Mouse (Mus musculus) bone marrow macrophage, adult 2 months (primary cell): ENCODE data around the gene Fkbp9. TPM values are rescaled to one million over a fixed set of nuclear protein-coding genes. Genes with fewer than 3 reads are reported as not detected.

Source experiments
- H3K27ac ChIP-seq: 2 replicates; pipeline ENCODE4 v1.5.1; 2012; ENCODE audit warnings: low read depth, low read length; ENCODE audit not compliant: insufficient read depth
- H3K4me1 ChIP-seq: 2 replicates; pipeline ENCODE4 v1.6.1; 2012; ENCODE audit warnings: low read length; ENCODE audit not compliant: control insufficient read depth, insufficient read depth
- H3K4me3 ChIP-seq: 2 replicates; pipeline ENCODE4 v1.5.1; 2012; ENCODE audit warnings: mild to moderate bottlenecking, low read length, moderate library complexity; ENCODE audit not compliant: insufficient read depth
- CTCF ChIP-seq: IDR thresholded peaks from 2 replicates; pipeline ENCODE4 v1.5.1; 2012; ENCODE audit warnings: low read depth, mild to moderate bottlenecking, low read length, moderate library complexity
- POLR2A ChIP-seq: IDR thresholded peaks from 2 replicates; pipeline ENCODE4 v1.6.1; 2012; ENCODE audit warnings: mild to moderate bottlenecking, low read depth, low read length, borderline replicate concordance
- polyA plus RNA-seq: library from polyadenylated mRNA; stranded (reverse); fragments of >200 nt; gene quantifications from 2 replicates; pipeline ENCODE4 v1.2.4, GENCODE M21; 2012; ENCODE audit not compliant: missing spikeins, insufficient read depth, insufficient read length

The Fkbp9 gene
- polyA plus RNA-seq, 1 experiment, result 6.8 TPM

- TF ChIP-seq POLR2A (no peak), CTCF (no peak)
- peaks cover 4% of the 10 kb centered on the region; the same call in 1 of the 2 replicates for H3K4me1 ChIP-seq
- no peak overlapping the region for H3K27ac ChIP-seq
Measured at GRCm38 (mm10) chr6:56868565-56868964, 36.7 kb downstream of the Fkbp9 start.

GRCm38 (mm10) chr6:56870027-56870426, 38.2 kb downstream of the Fkbp9 start:
- H3K4me1 ChIP-seq, result peaks cover 4% of the 10 kb centered on the region; the same call in 1 of the 2 replicates
- no peak overlapping the region for H3K4me3 ChIP-seq
- no peak for TF ChIP-seq CTCF
- TF ChIP-seq POLR2A, result no peak
- no peak overlapping the region for H3K27ac ChIP-seq

More at GRCm38 (mm10) chr6:56868565-56868964, 36.7 kb downstream of the Fkbp9 start:
- H3K4me3 ChIP-seq, result no peak overlapping the region

DNA sequence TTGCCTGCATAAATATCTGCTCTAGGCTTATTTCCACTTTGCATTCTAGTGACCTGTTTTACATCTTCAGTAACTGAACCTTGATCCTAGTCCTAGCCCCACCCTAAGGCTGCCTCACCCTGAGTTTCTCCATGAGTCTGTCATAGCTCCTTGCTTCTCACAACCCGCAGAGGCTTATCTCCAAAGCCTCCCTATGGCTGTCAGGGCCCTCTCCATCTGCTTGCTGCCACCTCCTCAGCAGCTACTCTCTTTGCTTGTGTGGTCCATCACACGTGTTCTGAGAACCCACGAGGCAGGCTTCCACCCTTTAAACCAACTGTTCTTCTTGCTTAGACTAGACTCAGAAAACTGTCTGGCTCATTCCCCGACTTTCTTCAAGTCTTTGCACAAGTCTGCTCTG, 45.0 kb downstream of the Fkbp9 start:
- peaks cover 3% of the 10 kb centered on the region; the same call in 1 of the 2 replicates for H3K4me1 ChIP-seq
- H3K4me3 ChIP-seq, result no peak overlapping the region
- no peak overlapping the region for H3K27ac ChIP-seq
- TF ChIP-seq POLR2A (no peak), CTCF (no peak)

DNA sequence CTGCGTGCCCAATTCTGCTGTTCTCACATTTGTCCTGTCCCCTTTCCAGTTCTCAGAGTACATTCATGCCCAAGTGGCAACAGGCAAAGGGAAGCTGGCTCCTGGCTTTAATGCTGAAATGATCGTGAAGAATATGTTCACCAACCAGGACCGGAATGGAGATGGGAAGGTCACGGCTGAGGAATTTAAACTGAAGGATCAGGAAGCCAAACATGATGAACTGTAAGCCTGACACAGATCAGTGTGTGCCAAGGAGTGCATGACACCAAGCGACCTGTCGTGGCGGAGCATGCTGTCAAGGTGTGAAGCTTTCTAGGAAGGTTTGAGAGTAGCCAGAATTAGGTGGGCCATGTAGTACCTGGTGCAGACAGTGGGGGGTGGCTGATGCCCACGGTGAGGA, 46.1 kb downstream of the Fkbp9 start:
- Histone ChIP-seq H3K4me1 (peaks cover 3% of the 10 kb centered on the region; the same call in 1 of the 2 replicates), H3K27ac (no peak overlapping the region)
- TF ChIP-seq CTCF (no peak), POLR2A (no peak)

GRCm38 (mm10) chr6:56879352-56879955, 47.6 kb downstream of the Fkbp9 start:
- peaks cover 3% of the 10 kb centered on the region; the same call in 1 of the 2 replicates for H3K4me1 ChIP-seq
- TF ChIP-seq CTCF, result no peak
- no peak for TF ChIP-seq POLR2A
- no peak overlapping the region for H3K4me3 ChIP-seq
- no peak overlapping the region for H3K27ac ChIP-seq

More for the DNA sequence above, 46.1 kb downstream of the Fkbp9 start:
- H3K4me3 ChIP-seq, result no peak overlapping the region

DNA sequence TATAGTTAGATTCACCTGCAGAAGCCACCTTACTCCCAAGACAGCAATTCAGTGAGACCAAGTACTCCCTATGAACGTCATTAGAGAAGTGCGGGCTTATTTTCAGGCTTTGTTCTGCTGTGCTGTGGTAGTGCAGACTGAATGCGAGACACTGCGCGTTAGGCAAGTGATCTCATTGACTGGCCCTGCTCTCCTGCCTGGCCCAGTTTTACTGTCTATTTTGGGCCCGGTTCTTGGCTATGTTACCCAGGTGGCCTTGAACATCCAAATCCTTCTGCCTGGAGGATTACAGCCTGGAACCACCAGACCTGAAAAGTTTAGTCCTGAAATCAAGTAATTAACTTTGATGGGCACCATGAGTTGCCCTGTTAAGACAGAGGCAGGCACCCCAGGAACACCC, 56.7 kb downstream of the Fkbp9 start:
- no peak overlapping the region for H3K4me3 ChIP-seq
- H3K27ac ChIP-seq, result no peak overlapping the region
- TF ChIP-seq POLR2A, result no peak
- TF ChIP-seq CTCF, result no peak
- no peaks in the 10 kb centered on the region for H3K4me1 ChIP-seq

DNA sequence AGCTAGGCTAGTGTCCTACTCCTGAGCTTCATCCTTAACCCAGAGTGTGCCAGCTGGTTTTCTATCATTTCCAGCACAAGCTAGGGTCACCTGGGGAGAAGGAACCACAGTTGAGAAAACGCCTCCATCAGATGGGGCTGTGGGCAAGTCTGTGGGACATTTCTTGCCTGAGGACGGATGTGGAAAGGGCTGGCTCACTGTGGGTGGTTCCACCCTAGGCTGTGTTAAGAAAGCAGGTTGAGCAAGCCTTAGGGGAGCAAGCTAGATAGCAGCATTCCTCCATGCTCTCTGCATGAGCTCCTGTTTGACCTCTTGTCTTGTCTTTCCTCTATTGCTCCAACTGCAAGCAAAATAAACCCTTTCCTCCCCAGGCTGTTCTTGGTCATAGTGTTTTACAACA, 58.9 kb downstream of the Fkbp9 start:
- Histone ChIP-seq H3K4me1 (no peaks in the 10 kb centered on the region), H3K27ac (no peak overlapping the region), H3K4me3 (no peak overlapping the region)
- TF ChIP-seq POLR2A (no peak), CTCF (no peak)

DNA sequence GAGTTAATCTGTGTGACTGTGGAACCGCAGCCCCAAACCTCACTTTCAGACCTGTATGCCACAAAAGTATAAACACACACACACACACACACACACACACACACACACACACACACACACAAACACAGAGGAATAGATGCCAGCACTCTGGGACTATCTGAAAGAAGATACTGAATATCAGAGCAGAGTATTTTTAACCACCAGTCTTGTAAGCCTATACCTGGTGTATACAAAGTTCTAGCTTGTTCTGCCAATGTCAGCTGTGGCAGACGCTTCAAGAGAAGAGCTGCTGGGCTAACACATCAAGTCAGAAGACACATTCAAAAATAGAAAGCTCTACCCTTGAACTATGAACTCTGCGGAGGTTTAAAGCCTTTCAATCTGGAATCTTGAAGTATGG, 67.7 kb downstream of the Fkbp9 start:
- TF ChIP-seq POLR2A (no peak), CTCF (no peak)
- Histone ChIP-seq H3K27ac (no peak overlapping the region), H3K4me1 (peaks cover 18% of the 10 kb centered on the region), H3K4me3 (no peak overlapping the region)

DNA sequence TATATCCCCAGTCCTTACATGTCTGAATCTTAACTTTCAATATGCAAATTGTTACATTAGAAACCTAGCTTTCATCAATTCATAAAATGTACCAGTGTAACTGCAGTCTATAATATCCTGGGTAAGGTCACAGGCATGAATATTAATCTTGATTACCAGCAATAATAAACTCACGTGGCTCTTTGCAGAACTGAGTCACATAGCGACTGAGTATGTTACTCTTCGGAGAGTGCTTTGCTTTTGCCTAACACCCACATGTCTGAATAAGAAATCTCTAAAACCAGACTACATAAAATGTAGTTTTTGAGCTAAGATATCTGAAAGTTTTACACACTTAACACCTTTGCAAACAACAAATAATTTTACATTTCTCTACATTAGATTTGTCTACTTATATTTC, 69.5 kb downstream of the Fkbp9 start:
- Histone ChIP-seq H3K27ac (no peak overlapping the region), H3K4me1 (peaks cover 18% of the 10 kb centered on the region)
- TF ChIP-seq CTCF (no peak), POLR2A (no peak)

DNA sequence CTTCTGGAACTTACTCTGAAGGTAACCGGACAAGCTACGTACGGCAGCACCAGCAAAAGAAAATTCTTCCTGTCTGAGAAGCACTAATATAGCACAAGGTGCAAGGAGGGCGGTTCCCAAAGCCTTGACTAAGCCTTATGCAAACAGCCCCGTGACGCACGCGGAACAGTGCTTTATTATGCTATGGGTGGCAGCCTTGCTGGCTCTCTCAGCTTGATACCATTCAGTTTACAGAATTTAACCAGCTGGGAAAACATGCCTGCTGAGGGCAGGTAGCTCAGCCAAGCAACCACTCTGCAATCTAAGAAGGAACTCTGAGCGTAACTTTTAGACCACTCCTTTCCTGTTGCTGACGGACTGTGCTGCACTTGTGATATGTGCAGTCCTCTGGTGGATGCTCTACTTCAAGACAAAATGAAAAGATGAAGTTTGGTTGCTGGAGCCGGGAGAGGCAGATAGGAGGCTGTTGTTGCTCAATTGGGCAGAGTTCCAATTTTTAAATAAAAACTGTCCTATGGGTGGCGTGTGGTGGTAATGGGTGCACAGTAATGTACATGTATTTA, 70.0 kb downstream of the Fkbp9 start:
- H3K4me1 ChIP-seq, result peaks cover 18% of the 10 kb centered on the region
- H3K27ac ChIP-seq, result peak overlapping the region; percentile 58
- peak overlapping the region; percentile 67 for H3K4me3 ChIP-seq
- TF ChIP-seq POLR2A (no peak), CTCF (no peak)

More for the DNA sequence above, 69.5 kb downstream of the Fkbp9 start:
- no peak overlapping the region; the same call in 1 of the 2 replicates for H3K4me3 ChIP-seq
